Mouse (Mus musculus) adrenal gland, adult 2 months (tissue): ENCODE results near the gene Adcy5. TPM values are rescaled to one million over a fixed set of nuclear protein-coding genes. Genes with fewer than 3 reads are reported as not detected.

Experiments
- DNase-seq: peaks from one replicate; pipeline ENCODE4 v3.0.0; 2021
- polyA plus RNA-seq: library from polyadenylated mRNA; depleted of rRNA; stranded (reverse); fragments of >200 nt; gene quantifications from 2 replicates; pipeline ENCODE4 v1.2.3, GENCODE M21; 2012
- total RNA-seq, 2 experiments: library from RNA; stranded (reverse); gene quantifications; 2 replicates each; pipeline ENCODE4 v1.2.3; 2021

Gene Adcy5
- total and polyA plus RNA-seq, 3 experiments, result 9.1 to 21.7 (median 17.1) TPM

- no peak for DNase-seq
Measured at GRCm38 (mm10) chr16:35205681-35206080, 51.0 kb downstream of the Adcy5 start.

- peak; percentile 30 for DNase-seq
Measured at GRCm38 (mm10) chr16:35206426-35206825, 51.7 kb downstream of the Adcy5 start.

- no peak for DNase-seq
Measured at GRCm38 (mm10) chr16:35208796-35209195, 54.1 kb downstream of the Adcy5 start.

- no peak for DNase-seq
Measured at GRCm38 (mm10) chr16:35209753-35210152, 55.1 kb downstream of the Adcy5 start.

- no peak for DNase-seq
Measured at GRCm38 (mm10) chr16:35215047-35215446, 60.4 kb downstream of the Adcy5 start.

GRCm38 (mm10) chr16:35215498-35215897, 60.8 kb downstream of the Adcy5 start:
- no peak for DNase-seq

DNA sequence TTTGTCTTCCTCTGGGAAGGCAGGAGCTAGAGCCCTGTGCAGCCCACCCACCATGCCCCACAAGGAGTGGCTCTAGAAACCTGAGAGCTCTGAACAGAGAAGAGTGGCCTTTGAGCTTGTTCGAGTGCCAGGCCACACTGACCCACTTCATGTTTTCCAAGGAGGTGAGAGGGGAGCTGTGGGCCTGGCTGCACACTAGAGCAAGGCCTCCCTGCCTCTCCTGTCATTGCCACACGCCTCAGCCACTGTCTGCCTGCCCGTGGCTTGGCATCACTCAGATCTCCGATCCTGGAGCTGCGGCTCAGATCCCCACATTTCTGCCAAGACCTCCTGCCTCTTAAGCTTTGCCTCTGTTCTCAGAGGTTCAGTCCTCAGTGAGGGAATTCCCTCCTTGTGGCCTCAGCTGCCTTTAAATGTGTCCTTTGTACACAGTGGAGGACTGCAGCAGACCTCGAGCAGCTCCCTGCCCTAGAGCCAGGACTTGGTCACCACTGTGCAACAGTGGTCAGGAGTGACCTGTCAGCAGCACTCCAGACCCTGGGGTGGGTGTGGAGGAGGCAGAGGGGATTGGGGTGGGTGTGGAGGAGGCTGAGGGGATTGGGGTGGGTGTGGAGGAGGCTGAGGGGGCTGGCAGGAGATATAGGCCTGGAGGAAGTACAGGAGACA, 62.3 kb downstream of the Adcy5 start:
- peak; percentile 55 for DNase-seq

GRCm38 (mm10) chr16:35220412-35220811, 65.7 kb downstream of the Adcy5 start:
- no peak for DNase-seq

DNA sequence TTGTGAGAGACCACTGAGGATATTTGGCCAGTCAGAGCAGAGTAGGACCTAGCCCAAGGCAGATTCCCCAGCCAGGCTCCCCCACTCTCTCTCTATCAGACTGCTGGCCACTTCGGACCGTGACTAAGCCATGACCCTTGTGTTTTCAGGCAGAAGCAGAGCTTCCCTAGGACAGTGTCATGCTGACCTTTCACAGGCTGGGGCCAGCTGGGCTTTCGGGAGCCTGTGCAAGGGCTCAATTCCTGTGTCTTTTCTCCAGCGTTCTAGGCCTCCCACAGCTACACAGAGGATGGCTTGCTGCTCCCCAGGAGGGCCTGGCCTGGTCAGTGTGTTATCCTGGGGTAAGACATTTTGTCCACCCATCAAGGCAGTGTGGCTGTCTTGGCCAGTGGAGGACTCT, 66.9 kb downstream of the Adcy5 start:
- no peak for DNase-seq

- no peak for DNase-seq
Measured at GRCm38 (mm10) chr16:35223930-35224329, 69.3 kb downstream of the Adcy5 start.

- DNase-seq, result no peak
Measured at GRCm38 (mm10) chr16:35224716-35225115, 70.0 kb downstream of the Adcy5 start.

GRCm38 (mm10) chr16:35229582-35229981, 74.9 kb downstream of the Adcy5 start:
- DNase-seq, result no peak

DNA sequence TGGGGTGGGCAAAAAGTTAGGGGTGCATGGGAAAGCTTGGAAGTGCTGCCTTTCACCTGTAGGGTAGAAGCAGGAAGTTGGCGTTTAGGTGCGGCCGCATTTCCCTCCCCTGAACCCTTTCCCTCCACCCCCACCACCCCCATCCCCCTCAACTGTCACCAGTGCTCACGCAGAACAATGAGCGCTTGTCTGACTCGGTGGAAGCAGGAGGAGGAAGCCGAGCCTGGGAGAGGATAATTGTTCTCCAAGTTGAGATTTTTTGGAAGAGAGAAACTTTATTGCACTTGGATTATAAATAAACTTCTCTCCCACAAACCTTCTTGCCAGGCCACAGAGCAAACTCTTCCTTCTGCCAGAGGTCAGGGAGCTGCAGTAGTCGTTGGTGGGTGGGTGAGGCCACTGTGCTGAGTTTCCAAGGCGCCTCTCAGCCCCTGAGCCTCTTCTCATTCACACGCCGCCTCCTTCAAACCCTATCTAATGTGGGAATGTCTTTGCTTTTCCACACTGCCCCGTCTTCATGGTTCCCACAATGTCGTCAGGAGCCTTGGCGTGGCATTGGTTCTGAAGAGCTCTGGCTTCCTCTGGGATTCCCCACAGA, 77.6 kb downstream of the Adcy5 start:
- no peak for DNase-seq

DNA sequence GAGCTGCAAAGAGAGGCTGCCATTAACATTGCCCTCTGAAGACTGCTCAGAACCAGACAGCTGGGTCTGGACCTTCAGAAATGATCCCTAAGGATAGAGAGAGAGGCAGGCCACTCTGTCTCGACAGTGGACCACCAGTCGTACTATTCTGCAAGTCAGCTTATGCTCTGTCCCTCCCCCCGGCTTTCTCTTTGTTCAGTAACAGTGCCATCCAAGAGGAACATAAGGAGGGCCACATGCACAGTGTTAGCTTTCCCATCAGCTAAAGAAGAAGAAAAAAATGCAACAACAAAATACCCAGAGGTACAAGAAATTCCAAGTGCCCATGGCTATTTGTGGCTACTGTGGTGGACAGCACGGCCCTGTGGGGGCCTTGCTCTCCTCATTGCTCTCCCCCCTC, 78.7 kb downstream of the Adcy5 start:
- no peak for DNase-seq

DNA sequence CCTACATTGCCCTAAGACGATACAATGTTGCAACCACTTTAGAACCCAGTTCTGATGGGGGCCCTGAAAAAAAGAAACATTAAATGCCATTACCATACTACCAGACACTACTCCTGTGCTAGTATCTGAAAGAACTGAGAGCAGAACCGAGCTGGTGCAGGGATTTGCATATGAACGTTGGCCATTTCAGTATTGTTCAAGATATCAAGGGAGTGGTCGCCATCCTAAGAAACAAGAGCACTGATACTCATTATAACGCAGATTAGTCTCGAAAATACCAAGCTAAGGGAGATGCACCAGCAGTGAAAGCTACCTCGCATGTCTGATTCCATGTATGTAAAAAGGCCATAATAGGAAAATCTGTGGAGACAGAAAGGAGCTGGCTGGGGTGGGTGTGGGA, 82.4 kb downstream of the Adcy5 start:
- DNase-seq, result no peak

DNA sequence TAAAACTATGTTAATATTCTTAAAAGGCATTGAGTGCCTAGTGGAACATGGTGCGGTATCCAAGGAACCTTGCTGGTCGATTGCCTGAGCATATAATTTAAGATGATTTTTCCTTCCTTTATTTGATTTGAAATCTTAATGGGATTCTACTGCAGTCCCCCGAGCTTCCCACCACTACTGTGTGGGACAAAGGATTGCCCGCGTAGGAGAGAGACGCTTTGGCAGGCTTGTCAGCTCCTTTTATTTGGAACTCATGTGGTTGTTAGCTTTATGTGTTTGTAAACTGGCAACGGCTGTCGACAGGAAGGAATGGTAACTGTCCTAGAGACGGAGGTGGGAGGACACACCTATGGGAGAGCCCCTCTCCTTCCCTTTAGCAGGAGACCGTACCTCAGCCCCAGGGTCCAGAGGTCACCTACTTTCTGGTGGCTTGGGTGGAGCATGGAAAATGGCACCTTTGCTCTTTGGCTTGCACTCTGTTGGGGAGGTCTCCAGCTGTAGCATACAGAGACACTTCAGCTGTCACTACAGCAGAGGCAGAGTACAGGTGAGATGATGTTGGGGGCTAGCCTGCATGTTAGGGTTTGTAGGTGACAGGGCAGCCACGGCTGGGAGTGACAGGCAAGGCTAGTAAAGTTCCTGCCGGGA, 84.8 kb downstream of the Adcy5 start:
- DNase-seq, result no peak

- DNase-seq, result no peak
Measured at GRCm38 (mm10) chr16:35239966-35240730, 85.5 kb downstream of the Adcy5 start.

GRCm38 (mm10) chr16:35247364-35247763, 92.7 kb downstream of the Adcy5 start:
- no peak for DNase-seq

GRCm38 (mm10) chr16:35248825-35249224, 94.1 kb downstream of the Adcy5 start:
- DNase-seq, result peak; percentile 48

- DNase-seq, result no peak
Measured at GRCm38 (mm10) chr16:35249763-35250162, 95.1 kb downstream of the Adcy5 start.

DNA sequence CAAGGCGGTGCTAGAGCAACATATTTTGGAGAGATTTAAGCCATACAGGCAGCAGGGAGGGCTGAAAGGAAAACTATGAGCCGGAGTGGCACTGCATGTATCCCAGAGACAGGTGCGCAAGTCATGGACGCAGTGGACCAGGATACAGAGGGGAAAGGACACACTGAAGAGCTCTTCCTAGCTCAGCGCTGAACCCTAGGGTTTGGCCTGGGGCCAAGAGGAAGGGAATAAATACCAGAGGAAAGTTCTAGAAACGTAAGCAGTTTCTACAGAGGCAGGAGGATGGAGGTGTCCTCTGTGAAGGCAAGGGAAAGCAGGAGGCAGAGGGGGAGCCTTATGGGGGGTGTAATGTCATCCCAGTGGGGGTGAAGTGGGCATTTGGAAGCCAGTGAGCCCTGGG, 97.0 kb downstream of the Adcy5 start:
- DNase-seq, result no peak

DNA sequence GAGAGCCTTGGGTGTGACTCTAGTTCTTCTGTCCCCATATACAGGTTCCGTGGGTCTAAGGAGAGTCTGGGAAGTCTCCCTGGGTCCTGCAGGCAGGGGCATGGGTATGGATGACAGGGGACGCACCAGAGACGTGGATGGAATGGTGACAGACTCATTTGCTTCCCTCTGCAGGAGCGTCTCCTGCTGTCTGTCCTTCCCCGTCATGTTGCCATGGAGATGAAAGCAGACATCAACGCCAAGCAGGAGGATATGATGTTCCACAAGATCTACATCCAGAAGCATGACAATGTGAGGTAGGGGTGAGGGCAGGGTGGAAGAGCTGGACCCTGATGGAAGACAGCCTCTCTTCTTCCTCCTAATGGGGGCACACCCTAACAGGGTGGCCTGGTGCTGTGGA, 98.3 kb downstream of the Adcy5 start:
- no peak for DNase-seq

DNA sequence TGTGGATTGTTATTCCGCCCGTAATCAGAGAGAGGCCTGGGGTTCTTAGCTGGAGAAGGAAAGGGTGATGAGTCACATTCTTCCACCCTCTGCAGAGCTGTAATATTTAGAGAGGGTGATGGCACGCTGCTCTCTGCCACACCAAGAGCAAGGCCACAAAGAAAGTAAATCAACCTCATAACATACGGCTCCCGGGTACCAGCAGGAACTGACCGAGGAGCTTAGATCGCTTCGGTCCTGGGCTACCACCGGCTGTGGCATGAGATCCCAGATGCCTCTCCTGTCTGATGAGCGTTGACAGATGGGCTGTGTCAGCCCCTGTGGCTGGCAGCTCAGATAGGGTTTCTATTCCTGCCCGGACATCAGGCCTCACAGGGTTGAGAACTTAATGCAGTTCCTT, 101.3 kb downstream of the Adcy5 start:
- peak; percentile 64 for DNase-seq
